Mouse (Mus musculus): Measurements from ENCODE around the gene Syngap1. TPM values are rescaled to one million over a fixed set of nuclear protein-coding genes. Genes with fewer than 3 reads are reported as not detected.

Gene Syngap1
- polyA plus RNA-seq, 1 experiment = 7.6 TPM

- Histone ChIP-seq H3K36me3 (ENCODE audit: control insufficient read depth, insufficient read depth, low read length) (no peaks in the 10 kb centered on the region), H3K27me3 (ENCODE audit: control insufficient read depth, insufficient read depth, low read length) (no peaks in the 10 kb centered on the region), H3K4me1 (replicated peaks; ENCODE audit: control insufficient read depth, insufficient read depth, low read length) (peaks cover 20% of the 10 kb centered on the region), H3K4me3 (ENCODE audit: control insufficient read depth, insufficient read depth, low read length) (no peak overlapping the region), H3K27ac (ENCODE audit: control insufficient read depth, insufficient read depth, low read length) (no peak overlapping the region)
- TF ChIP-seq CTCF (IDR thresholded peaks at IDR 0.05; ENCODE audit: borderline replicate concordance, control insufficient read depth, extremely low read depth, insufficient read depth, low read length, poor library complexity) = no peak
- no peak for TF ChIP-seq POLR2A (IDR thresholded peaks at IDR 0.05; ENCODE audit: control insufficient read depth, extremely low read depth, insufficient read depth, low read length, poor library complexity)
- no peak for DNase-seq
- WGBS = 94% methylated on average over 4 of the region's 4 CpGs
Measured at GRCm38 (mm10) chr17:26983382-26983781, 42.3 kb downstream of the Syngap1 start.

DNA sequence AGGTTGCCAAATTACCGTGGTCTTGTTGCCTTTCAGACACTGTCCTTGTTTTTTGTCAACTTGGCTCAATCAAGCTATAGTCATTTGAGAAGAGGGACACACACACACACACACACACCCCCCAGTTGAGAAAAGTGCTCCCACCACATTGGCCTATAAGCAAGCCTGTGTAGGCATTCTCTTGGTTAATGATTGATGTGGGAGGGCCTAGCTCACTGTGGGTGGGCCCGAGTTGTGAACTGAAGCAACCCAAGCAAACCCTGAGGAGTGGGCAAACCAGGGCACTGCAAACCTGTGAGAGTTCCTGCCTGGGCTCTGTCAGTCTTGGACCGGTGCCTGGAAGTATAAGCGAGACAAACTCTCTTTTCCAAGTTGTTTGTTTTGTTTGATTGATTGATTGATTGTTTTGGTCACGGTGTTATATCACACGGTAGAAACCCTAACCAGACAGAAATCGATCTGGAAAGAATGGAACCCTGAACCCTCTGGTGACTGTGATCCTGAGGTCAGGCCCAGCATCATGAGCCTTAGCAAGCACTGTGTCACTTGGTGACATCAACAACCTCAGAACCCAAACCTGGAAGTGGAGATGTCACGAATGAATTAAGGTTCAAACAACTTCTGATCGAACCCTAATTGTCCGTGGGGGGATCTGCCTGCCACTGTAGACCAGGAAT, 44.6 kb downstream of the Syngap1 start:
- no peak for DNase-seq
- Histone ChIP-seq H3K36me3 (ENCODE audit: control insufficient read depth, insufficient read depth, low read length) (no peaks in the 10 kb centered on the region), H3K4me1 (replicated peaks; ENCODE audit: control insufficient read depth, insufficient read depth, low read length) (peaks cover 28% of the 10 kb centered on the region), H3K4me3 (ENCODE audit: control insufficient read depth, insufficient read depth, low read length) (no peak overlapping the region), H3K27ac (ENCODE audit: control insufficient read depth, insufficient read depth, low read length) (no peak overlapping the region), H3K27me3 (ENCODE audit: control insufficient read depth, insufficient read depth, low read length) (no peaks in the 10 kb centered on the region)
- WGBS = 96% methylated on average over 10 of the region's 10 CpGs
- no peak for TF ChIP-seq CTCF (IDR thresholded peaks at IDR 0.05; ENCODE audit: borderline replicate concordance, control insufficient read depth, extremely low read depth, insufficient read depth, low read length, poor library complexity)
- no peak for TF ChIP-seq POLR2A (IDR thresholded peaks at IDR 0.05; ENCODE audit: control insufficient read depth, extremely low read depth, insufficient read depth, low read length, poor library complexity)

GRCm38 (mm10) chr17:26990521-26990920, 49.5 kb downstream of the Syngap1 start:
- Histone ChIP-seq H3K4me3 (ENCODE audit: control insufficient read depth, insufficient read depth, low read length) (no peak overlapping the region), H3K4me1 (replicated peaks; ENCODE audit: control insufficient read depth, insufficient read depth, low read length) (peaks cover 15% of the 10 kb centered on the region), H3K27ac (ENCODE audit: control insufficient read depth, insufficient read depth, low read length) (no peak overlapping the region), H3K27me3 (ENCODE audit: control insufficient read depth, insufficient read depth, low read length) (no peaks in the 10 kb centered on the region), H3K36me3 (ENCODE audit: control insufficient read depth, insufficient read depth, low read length) (no peaks in the 10 kb centered on the region)
- TF ChIP-seq CTCF (IDR thresholded peaks at IDR 0.05; ENCODE audit: borderline replicate concordance, control insufficient read depth, extremely low read depth, insufficient read depth, low read length, poor library complexity) = no peak
- TF ChIP-seq POLR2A (IDR thresholded peaks at IDR 0.05; ENCODE audit: control insufficient read depth, extremely low read depth, insufficient read depth, low read length, poor library complexity) = no peak
- DNase-seq = no peak

DNA sequence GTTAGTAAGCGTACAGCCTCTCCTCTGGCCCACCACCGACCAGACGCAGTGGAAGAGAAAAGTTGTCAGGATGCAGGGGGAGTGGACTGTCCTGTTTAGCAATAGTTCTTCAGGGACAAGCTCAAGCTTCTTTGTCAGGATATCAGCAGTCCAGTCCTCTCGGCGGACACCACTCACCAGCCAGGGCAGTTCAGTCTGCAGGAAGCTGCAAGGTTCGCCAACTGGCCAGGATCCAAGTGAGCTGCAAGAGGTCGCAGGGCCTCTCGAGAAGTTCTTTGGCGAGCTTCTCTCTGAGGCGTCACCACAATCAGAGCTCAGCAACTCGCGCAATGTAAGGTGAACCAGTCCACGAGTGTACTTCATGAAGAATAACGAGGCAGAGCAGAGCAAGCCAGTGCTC, 53.4 kb downstream of the Syngap1 start:
- H3K4me3 ChIP-seq (ENCODE audit: control insufficient read depth, insufficient read depth, low read length) = no peak overlapping the region
- H3K4me1 ChIP-seq (replicated peaks; ENCODE audit: control insufficient read depth, insufficient read depth, low read length) = peaks cover 13% of the 10 kb centered on the region
- whole genome bisulfite sequencing = 85% methylated on average over 14 of the region's 14 CpGs
- DNase-seq = no peak
- H3K36me3 ChIP-seq (ENCODE audit: control insufficient read depth, insufficient read depth, low read length) = no peaks in the 10 kb centered on the region
- no peaks in the 10 kb centered on the region for H3K27me3 ChIP-seq (ENCODE audit: control insufficient read depth, insufficient read depth, low read length)
- no peak overlapping the region for H3K27ac ChIP-seq (ENCODE audit: control insufficient read depth, insufficient read depth, low read length)
- no peak for TF ChIP-seq POLR2A (IDR thresholded peaks at IDR 0.05; ENCODE audit: control insufficient read depth, extremely low read depth, insufficient read depth, low read length, poor library complexity)
- no peak for TF ChIP-seq CTCF (IDR thresholded peaks at IDR 0.05; ENCODE audit: borderline replicate concordance, control insufficient read depth, extremely low read depth, insufficient read depth, low read length, poor library complexity)

GRCm38 (mm10) chr17:26995006-26995405, 54.0 kb downstream of the Syngap1 start:
- WGBS = 95% methylated on average over 6 of the region's 6 CpGs
- Histone ChIP-seq H3K4me1 (replicated peaks; ENCODE audit: control insufficient read depth, insufficient read depth, low read length) (peaks cover 13% of the 10 kb centered on the region), H3K36me3 (ENCODE audit: control insufficient read depth, insufficient read depth, low read length) (no peaks in the 10 kb centered on the region), H3K27ac (ENCODE audit: control insufficient read depth, insufficient read depth, low read length) (no peak overlapping the region), H3K27me3 (ENCODE audit: control insufficient read depth, insufficient read depth, low read length) (no peaks in the 10 kb centered on the region), H3K4me3 (ENCODE audit: control insufficient read depth, insufficient read depth, low read length) (no peak overlapping the region)
- TF ChIP-seq POLR2A (IDR thresholded peaks at IDR 0.05; ENCODE audit: control insufficient read depth, extremely low read depth, insufficient read depth, low read length, poor library complexity) (no peak), CTCF (IDR thresholded peaks at IDR 0.05; ENCODE audit: borderline replicate concordance, control insufficient read depth, extremely low read depth, insufficient read depth, low read length, poor library complexity) (no peak)
- no peak for DNase-seq

DNA sequence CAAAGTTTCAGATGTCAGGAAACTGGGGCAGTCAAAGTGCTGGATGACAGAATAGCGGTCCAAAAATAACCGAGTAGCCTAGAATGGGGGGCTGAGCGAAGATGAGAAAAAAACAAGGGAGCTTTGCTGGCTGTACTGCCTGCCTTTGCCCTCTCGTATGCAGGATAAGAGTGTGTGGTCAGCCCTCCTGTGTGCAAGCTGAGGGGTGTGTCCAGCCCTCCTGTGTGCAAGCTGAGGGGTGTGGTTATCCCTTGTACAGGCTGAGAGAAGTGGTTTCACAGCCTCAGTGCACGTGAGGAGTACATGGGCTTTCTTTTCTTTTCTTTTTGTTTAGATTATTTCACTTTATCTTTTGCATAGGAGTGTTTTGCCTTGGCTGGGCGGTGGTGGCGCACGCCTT, 54.5 kb downstream of the Syngap1 start:
- no peaks in the 10 kb centered on the region for H3K27me3 ChIP-seq (ENCODE audit: control insufficient read depth, insufficient read depth, low read length)
- no peak for DNase-seq
- H3K27ac ChIP-seq (ENCODE audit: control insufficient read depth, insufficient read depth, low read length) = no peak overlapping the region
- TF ChIP-seq POLR2A (IDR thresholded peaks at IDR 0.05; ENCODE audit: control insufficient read depth, extremely low read depth, insufficient read depth, low read length, poor library complexity) = no peak
- H3K36me3 ChIP-seq (ENCODE audit: control insufficient read depth, insufficient read depth, low read length) = no peaks in the 10 kb centered on the region
- H3K4me3 ChIP-seq (ENCODE audit: control insufficient read depth, insufficient read depth, low read length) = no peak overlapping the region
- H3K4me1 ChIP-seq (replicated peaks; ENCODE audit: control insufficient read depth, insufficient read depth, low read length) = peaks cover 15% of the 10 kb centered on the region
- WGBS = 81% methylated on average over 8 of the region's 8 CpGs

- no peak for DNase-seq
- TF ChIP-seq POLR2A (IDR thresholded peaks at IDR 0.05; ENCODE audit: control insufficient read depth, extremely low read depth, insufficient read depth, low read length, poor library complexity) = no peak
- TF ChIP-seq CTCF (IDR thresholded peaks at IDR 0.05; ENCODE audit: borderline replicate concordance, control insufficient read depth, extremely low read depth, insufficient read depth, low read length, poor library complexity) = no peak
- 83% methylated on average over 4 of the region's 4 CpGs for WGBS
- Histone ChIP-seq H3K27me3 (ENCODE audit: control insufficient read depth, insufficient read depth, low read length) (no peaks in the 10 kb centered on the region), H3K4me1 (replicated peaks; ENCODE audit: control insufficient read depth, insufficient read depth, low read length) (peaks cover 21% of the 10 kb centered on the region), H3K36me3 (ENCODE audit: control insufficient read depth, insufficient read depth, low read length) (no peaks in the 10 kb centered on the region), H3K27ac (ENCODE audit: control insufficient read depth, insufficient read depth, low read length) (no peak overlapping the region), H3K4me3 (ENCODE audit: control insufficient read depth, insufficient read depth, low read length) (no peak overlapping the region)
Measured at GRCm38 (mm10) chr17:26997661-26998060, 56.6 kb downstream of the Syngap1 start.
